Comparison of ENCODE assay signal across 7 mouse cellular contexts in the genomic region with DNA sequence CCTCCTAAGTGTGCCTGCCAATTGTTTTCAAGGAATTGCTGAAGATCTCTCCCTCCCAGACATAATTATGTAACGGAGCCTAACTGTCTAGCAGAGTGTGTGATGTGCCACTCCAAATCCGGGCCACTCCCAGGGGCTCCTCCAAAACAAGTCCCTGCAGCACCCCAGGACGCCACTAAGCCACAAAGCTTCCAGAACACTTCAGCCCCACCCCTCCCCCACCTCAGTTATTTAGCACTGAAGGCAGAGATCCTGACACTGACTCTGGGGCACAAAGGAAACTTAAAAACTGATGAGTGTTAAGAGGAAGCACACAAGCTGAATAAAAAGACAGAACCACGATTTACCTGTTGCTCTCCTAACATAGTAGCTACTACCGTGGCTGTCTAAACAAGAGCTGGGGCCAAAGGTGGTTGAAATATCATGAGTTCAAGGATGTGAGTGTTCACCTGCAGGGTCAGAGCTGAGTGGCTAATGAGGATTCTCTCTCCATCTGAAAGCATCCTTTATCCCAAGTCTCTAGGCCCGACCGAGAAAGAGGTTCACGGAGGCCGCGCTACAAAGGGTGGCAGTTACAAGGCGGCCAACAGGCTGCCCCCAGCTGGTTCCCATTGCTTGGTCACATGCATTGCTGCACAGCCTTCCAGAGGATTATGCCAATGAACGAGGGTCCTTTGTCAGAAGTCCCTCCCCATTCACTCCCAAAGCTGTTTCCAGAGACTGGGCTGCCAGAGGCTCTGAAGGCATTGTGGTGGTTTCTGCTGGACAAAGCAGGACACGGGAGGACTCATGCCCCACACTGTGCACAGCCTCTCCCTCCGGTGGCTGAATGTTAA. TPM values are rescaled to one million over a fixed set of nuclear protein-coding genes. Genes with fewer than 3 reads are reported as not detected.
DNase-seq lines count a peak whose midpoint lies in the region; ATAC-seq lines count a peak whose summit lies in the region.

No protein-coding gene starts in this region.

- H3K27me3 ChIP-seq in lung, embryonic 15.5 days, result no peaks in the 10 kb centered on the region
- H3K27me3 ChIP-seq in embryonic facial prominence, embryonic 12.5 days, result no peaks in the 10 kb centered on the region
- no peaks in the 10 kb centered on the region for H3K27me3 ChIP-seq in intestine, embryonic 15.5 days (replicated peaks)
- no peaks in the 10 kb centered on the region for H3K27me3 ChIP-seq in neural tube, embryonic 14.5 days (ENCODE audit: control insufficient read depth, insufficient read depth, low read length)

- H3K36me3 ChIP-seq in lung, embryonic 15.5 days, result no peaks in the 10 kb centered on the region
- H3K36me3 ChIP-seq in embryonic facial prominence, embryonic 12.5 days, result no peaks in the 10 kb centered on the region
- no peaks in the 10 kb centered on the region for H3K36me3 ChIP-seq in intestine, embryonic 15.5 days
- H3K36me3 ChIP-seq in neural tube, embryonic 14.5 days (ENCODE audit: control insufficient read depth, insufficient read depth, low read length), result no peaks in the 10 kb centered on the region

- no peak overlapping the region for H3K9ac ChIP-seq in lung, embryonic 15.5 days
- 0 out of 2 replicates have a peak overlapping the region, but pooled peaks have one; percentile 40 for H3K9ac ChIP-seq in embryonic facial prominence, embryonic 12.5 days
- H3K9ac ChIP-seq in intestine, embryonic 15.5 days, result no peak overlapping the region
- no peak overlapping the region for H3K9ac ChIP-seq in neural tube, embryonic 14.5 days (replicated peaks; ENCODE audit: low read depth, low read length)

- ATAC-seq in lung, embryonic 15.5 days (ENCODE audit: borderline replicate concordance, extremely low read depth, low FRiP score, low TSS enrichment), result peak; percentile 32; the same call in 1 of the 2 replicates
- ATAC-seq in embryonic facial prominence, embryonic 12.5 days (ENCODE audit: insufficient number of reproducible peaks, insufficient read depth, low FRiP score, low TSS enrichment), result 0 out of 2 replicates have a peak, but pooled peaks have one; percentile 49
- peak; percentile 50; the same call in 1 of the 2 replicates for ATAC-seq in intestine, embryonic 15.5 days
- peak; percentile 77 for ATAC-seq in neural tube, embryonic 14.5 days (ENCODE audit: low read depth)
- ATAC-seq in inflammation-experienced regulatory T-cells, adult 6 months, result no peak

- H3K27ac ChIP-seq in lung, embryonic 15.5 days, result no peak overlapping the region
- peak overlapping the region; percentile 70 for H3K27ac ChIP-seq in embryonic facial prominence, embryonic 12.5 days
- H3K27ac ChIP-seq in intestine, embryonic 15.5 days, result no peak overlapping the region
- H3K27ac ChIP-seq in neural tube, embryonic 14.5 days (ENCODE audit: low read depth, low read length), result no peak overlapping the region

- no peaks in the 10 kb centered on the region for H3K9me3 ChIP-seq in lung, embryonic 15.5 days
- H3K9me3 ChIP-seq in embryonic facial prominence, embryonic 12.5 days, result no peaks in the 10 kb centered on the region
- H3K9me3 ChIP-seq in intestine, embryonic 15.5 days, result no peaks in the 10 kb centered on the region
- no peaks in the 10 kb centered on the region for H3K9me3 ChIP-seq in neural tube, embryonic 14.5 days (ENCODE audit: control insufficient read depth, low read length)

- H3K4me2 ChIP-seq in lung, embryonic 15.5 days, result peak overlapping the region; percentile 54; the same call in 1 of the 2 replicates
- peak overlapping the region; percentile 47 for H3K4me2 ChIP-seq in embryonic facial prominence, embryonic 12.5 days (replicated peaks)
- peak overlapping the region; percentile 52; the same call in 1 of the 2 replicates for H3K4me2 ChIP-seq in intestine, embryonic 15.5 days (replicated peaks)
- H3K4me2 ChIP-seq in neural tube, embryonic 14.5 days (ENCODE audit: low read depth, low read length), result peak overlapping the region; percentile 51; the same call in 1 of the 2 replicates

- no peak for DNase-seq in lung, adult 18-20 months
- no peak for DNase-seq in thymus, postnatal 14 days

- H3K4me3 ChIP-seq in lung, embryonic 15.5 days, result no peak overlapping the region
- H3K4me3 ChIP-seq in embryonic facial prominence, embryonic 12.5 days, result no peak overlapping the region
- no peak overlapping the region for H3K4me3 ChIP-seq in intestine, embryonic 15.5 days (replicated peaks)
- H3K4me3 ChIP-seq in neural tube, embryonic 14.5 days (ENCODE audit: low read depth, low read length), result no peak overlapping the region

- H3K4me1 ChIP-seq in lung, embryonic 15.5 days, result peaks cover 15% of the 10 kb centered on the region
- peaks cover 15% of the 10 kb centered on the region for H3K4me1 ChIP-seq in embryonic facial prominence, embryonic 12.5 days
- 0 out of 2 replicates have a peak, but pooled peaks cover 2% of the 10 kb centered on the region for H3K4me1 ChIP-seq in intestine, embryonic 15.5 days (replicated peaks)
- H3K4me1 ChIP-seq in neural tube, embryonic 14.5 days (ENCODE audit: control insufficient read depth, insufficient read depth, low read length), result no peaks in the 10 kb centered on the region

- 27% methylated on average over 14 of the region's 14 CpGs for WGBS in lung, embryonic 15.5 days
- WGBS in embryonic facial prominence, embryonic 12.5 days, result 5% methylated on average over 14 of the region's 14 CpGs
- 42% methylated on average over 14 of the region's 14 CpGs for WGBS in intestine, embryonic 15.5 days
- 8% methylated on average over 14 of the region's 14 CpGs for WGBS in neural tube, embryonic 14.5 days

RNA-seq across cellular contexts. Expression of a gene that starts 19.0 kb away (rescaled TPM):
- 63.6 and 72.3 TPM in 2 replicates for polyA plus RNA-seq in lung, embryonic 15.5 days (2015; fragmentation: Nextera tagmentation; extraction: Ambion mirVana)
- polyA plus RNA-seq in embryonic facial prominence, embryonic 12.5 days (2016; fragmentation: Nextera tagmentation; extraction: Ambion mirVana), result 113 and 126 TPM in 2 replicates
- polyA plus RNA-seq in intestine, embryonic 15.5 days (2015; fragmentation: Nextera tagmentation; extraction: Ambion mirVana), result 46.9 and 56.5 TPM in 2 replicates
- polyA plus RNA-seq in neural tube, embryonic 14.5 days (2014; fragmentation: Nextera tagmentation; extraction: Ambion mirVana), result 10.9 and 13.2 TPM in 2 replicates
- 10 to 100 TPM; 44.9 to 73.0 (median 47.1) TPM for polyA plus RNA-seq in inflammation-experienced regulatory T-cells, adult 6 months (2017; shearing (Covaris generic))
